Mouse (Mus musculus) lung, embryonic 16.5 days (tissue): ENCODE results near the gene Slc9a1. TPM values are rescaled to one million over a fixed set of nuclear protein-coding genes. Genes with fewer than 3 reads are reported as not detected.

Experiments
- ATAC-seq: fragments of 200-750 bp; cut with Nextera tagmentation; 2 replicates; pipeline ENCODE4 v1.8.0; 2017; ENCODE audit warnings: low read depth, mild to moderate bottlenecking, moderate library complexity
- H3K27ac ChIP-seq: fragments of 300-500 bp; sonication (generic); 2 replicates; pipeline ENCODE4 v1.5.1; 2014; ENCODE audit warnings: mild to moderate bottlenecking, control low read depth, low read length
- H3K27me3 ChIP-seq: fragments of 300-500 bp; sonication (generic); 2 replicates; pipeline ENCODE4 v1.6.1; 2014; ENCODE audit warnings: low read depth, low read length, mixed read lengths; ENCODE audit not compliant: control insufficient read depth, insufficient read depth
- H3K36me3 ChIP-seq: fragments of 300-500 bp; sonication (generic); 2 replicates; pipeline ENCODE4 v1.6.1; 2014; ENCODE audit warnings: low read length; ENCODE audit not compliant: control insufficient read depth, insufficient read depth
- H3K4me1 ChIP-seq: fragments of 300-500 bp; sonication (generic); replicated peaks from 2 replicates; pipeline ENCODE4 v1.6.1; 2014; ENCODE audit warnings: low read length, mixed read lengths; ENCODE audit not compliant: control insufficient read depth, insufficient read depth
- H3K4me2 ChIP-seq: fragments of 300-500 bp; sonication (generic); 2 replicates; pipeline ENCODE4 v1.6.1; 2014; ENCODE audit warnings: low read depth, low read length, control low read depth
- H3K4me3 ChIP-seq: fragments of 300-500 bp; sonication (generic); 2 replicates; pipeline ENCODE4 v1.5.1; 2014; ENCODE audit warnings: mild to moderate bottlenecking, low read length, control low read depth
- H3K9ac ChIP-seq: fragments of 300-500 bp; sonication (generic); 2 replicates; pipeline ENCODE4 v1.6.1; 2014; ENCODE audit warnings: low read length, control low read depth
- H3K9me3 ChIP-seq: fragments of 300-500 bp; sonication (generic); 2 replicates; pipeline ENCODE4 v1.6.1; 2016; ENCODE audit warnings: low read length; ENCODE audit not compliant: control insufficient read depth
- WGBS: fragments of 180-500 bp; shearing (Covaris S2); extraction: QIAGEN DNeasy Blood & Tissue Kit; methylation state at CpG from one replicate; pipeline ENCODE4 v1.1.7; 2014; 5-methylcytosine and 5-hydroxymethylcytosine counted together
- polyA plus RNA-seq: library from polyadenylated mRNA; unstranded; fragments of >200 nt; fragmentation: Nextera tagmentation; extraction: Ambion mirVana; gene quantifications from 2 replicates; pipeline ENCODE4 v1.2.1, GENCODE M21; 2015

Gene Slc9a1
- polyA plus RNA-seq, 1 experiment from 2014 or later, result 8.8 TPM

DNA sequence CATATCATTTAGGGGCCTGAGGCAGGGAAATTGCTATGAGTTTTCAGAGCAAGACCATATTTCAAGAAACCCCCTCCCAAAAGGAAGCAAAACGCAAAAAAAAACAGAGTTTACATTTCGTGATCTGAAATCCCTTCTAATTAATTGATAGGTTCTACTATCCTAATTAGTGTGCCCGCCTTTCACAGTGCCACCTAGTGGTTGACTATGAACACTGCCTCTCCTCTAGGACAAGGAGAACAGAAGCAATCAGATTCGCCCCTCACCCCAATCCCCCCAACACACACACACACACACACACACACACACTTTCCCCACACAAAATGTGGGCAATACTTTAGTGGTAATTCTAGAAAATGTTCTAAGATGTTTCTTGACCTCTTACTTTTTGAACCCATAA, 25.4 kb upstream of the Slc9a1 start:
- no peak for ATAC-seq
- 4% methylated on average over 4 of the region's 4 CpGs for WGBS

GRCm38 (mm10) chr4:133345702-133346101, 23.8 kb upstream of the Slc9a1 start:
- ATAC-seq, result no peak
- Histone ChIP-seq H3K9ac (no peak overlapping the region), H3K36me3 (no peaks in the 10 kb centered on the region), H3K4me2 (no peak overlapping the region), H3K27ac (no peak overlapping the region), H3K27me3 (peaks cover 2% of the 10 kb centered on the region; the same call in 1 of the 2 replicates), H3K9me3 (no peaks in the 10 kb centered on the region), H3K4me1 (no peaks in the 10 kb centered on the region), H3K4me3 (no peak overlapping the region)
- WGBS, result 78% methylated on average over 6 of the region's 6 CpGs

More for the DNA sequence above, 25.4 kb upstream of the Slc9a1 start:
- H3K9ac ChIP-seq, result no peak overlapping the region
- H3K4me3 ChIP-seq, result no peak overlapping the region
- peaks cover 2% of the 10 kb centered on the region; the same call in 1 of the 2 replicates for H3K4me1 ChIP-seq
- H3K9me3 ChIP-seq, result no peaks in the 10 kb centered on the region
- H3K4me2 ChIP-seq, result no peak overlapping the region
- H3K27me3 ChIP-seq, result peaks cover 2% of the 10 kb centered on the region; the same call in 1 of the 2 replicates
- H3K36me3 ChIP-seq, result no peaks in the 10 kb centered on the region
- no peak overlapping the region for H3K27ac ChIP-seq

DNA sequence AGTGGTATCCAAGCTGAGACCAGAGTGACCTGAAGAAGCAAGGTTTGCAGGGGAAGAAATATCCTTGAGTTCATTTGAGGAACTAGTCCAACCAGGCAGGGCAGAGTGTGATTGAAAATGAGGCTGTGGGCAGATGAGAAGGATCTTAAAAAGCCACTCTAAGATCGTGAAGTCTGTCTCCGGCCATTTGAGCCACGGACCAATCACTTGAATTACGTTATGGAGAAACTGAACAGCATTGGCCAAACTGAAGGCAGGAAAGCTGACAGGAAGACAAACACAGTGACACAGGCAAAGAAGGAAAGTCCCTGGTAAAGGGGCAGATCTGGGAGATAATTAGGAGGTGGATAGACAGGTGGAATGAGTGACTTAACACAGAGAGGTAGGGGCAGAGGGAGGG, 22.9 kb upstream of the Slc9a1 start:
- Histone ChIP-seq H3K36me3 (no peaks in the 10 kb centered on the region), H3K9me3 (no peaks in the 10 kb centered on the region), H3K4me2 (no peak overlapping the region), H3K9ac (no peak overlapping the region), H3K4me3 (no peak overlapping the region), H3K27me3 (peaks cover 2% of the 10 kb centered on the region; the same call in 1 of the 2 replicates), H3K4me1 (no peaks in the 10 kb centered on the region), H3K27ac (no peak overlapping the region)
- ATAC-seq, result no peak
- WGBS, result 44% methylated on average over 4 of the region's 4 CpGs

DNA sequence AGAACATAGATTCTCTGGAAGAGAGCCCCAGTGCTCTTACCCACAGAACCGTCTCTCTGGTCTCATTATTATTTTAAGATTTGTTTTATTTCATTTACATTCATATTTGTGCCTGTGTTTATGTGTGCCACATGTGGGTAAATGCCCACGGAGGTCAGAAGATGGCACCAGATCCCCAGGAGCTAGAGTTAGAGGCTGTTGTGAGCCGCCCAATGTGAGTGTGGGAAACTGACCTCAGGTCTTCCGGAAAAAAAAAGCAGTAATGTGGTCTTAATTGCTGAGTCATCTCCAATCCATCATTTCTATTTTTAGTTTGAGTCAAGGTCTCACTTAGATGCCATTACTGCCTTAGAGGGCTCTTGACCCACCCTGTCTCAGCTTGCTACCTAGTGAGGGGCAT, 21.9 kb upstream of the Slc9a1 start:
- H3K9ac ChIP-seq, result no peak overlapping the region
- no peaks in the 10 kb centered on the region for H3K4me1 ChIP-seq
- no peak overlapping the region for H3K27ac ChIP-seq
- H3K4me2 ChIP-seq, result no peak overlapping the region
- H3K4me3 ChIP-seq, result no peak overlapping the region
- no peaks in the 10 kb centered on the region for H3K9me3 ChIP-seq
- no peaks in the 10 kb centered on the region for H3K36me3 ChIP-seq
- no peak for ATAC-seq
- 60% methylated on average over 4 of the region's 4 CpGs for WGBS
- H3K27me3 ChIP-seq, result peaks cover 2% of the 10 kb centered on the region; the same call in 1 of the 2 replicates

DNA sequence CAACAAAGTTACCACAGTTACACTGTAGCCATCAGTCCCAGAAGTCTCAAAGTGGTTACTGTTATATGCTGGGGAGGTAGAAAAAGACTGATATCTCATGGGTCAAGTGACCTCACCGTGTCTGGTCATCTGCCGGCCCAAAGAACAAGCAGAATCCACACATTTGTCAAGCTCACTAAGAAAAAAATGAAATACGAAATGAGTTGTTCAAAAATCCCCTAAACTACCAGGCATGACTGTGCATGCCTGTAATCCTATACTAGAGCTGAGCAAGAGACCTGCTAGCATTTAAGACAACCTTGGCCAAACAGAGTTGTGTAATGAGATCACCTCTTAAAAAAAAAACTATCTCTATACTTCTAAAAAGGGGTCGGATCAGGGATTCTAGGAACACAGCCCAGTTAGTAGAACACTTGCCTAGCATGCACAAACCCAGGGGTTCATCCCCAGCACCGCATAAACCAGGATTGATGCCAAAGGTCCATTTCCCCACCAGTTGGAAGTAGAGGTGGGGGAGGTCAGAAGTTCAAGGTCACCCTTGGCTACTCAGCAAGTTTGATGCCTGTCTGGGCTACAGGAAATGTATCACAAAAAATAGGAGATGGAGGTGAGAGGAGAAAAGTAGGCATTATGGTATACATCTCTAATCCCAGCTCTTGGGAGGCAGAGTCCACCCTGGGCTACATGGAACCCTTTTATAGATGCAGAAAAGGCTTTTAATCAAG, 21.3 kb upstream of the Slc9a1 start:
- H3K4me3 ChIP-seq, result no peak overlapping the region
- 76% methylated on average over 5 of the region's 5 CpGs for WGBS
- H3K36me3 ChIP-seq, result no peaks in the 10 kb centered on the region
- no peak overlapping the region for H3K27ac ChIP-seq
- no peaks in the 10 kb centered on the region for H3K9me3 ChIP-seq
- no peak overlapping the region for H3K9ac ChIP-seq
- no peaks in the 10 kb centered on the region for H3K4me1 ChIP-seq
- H3K4me2 ChIP-seq, result no peak overlapping the region
- no peak for ATAC-seq
- peaks cover 2% of the 10 kb centered on the region; the same call in 1 of the 2 replicates for H3K27me3 ChIP-seq

GRCm38 (mm10) chr4:133352797-133353196, 16.7 kb upstream of the Slc9a1 start:
- Histone ChIP-seq H3K4me3 (no peak overlapping the region), H3K4me1 (no peaks in the 10 kb centered on the region), H3K36me3 (no peaks in the 10 kb centered on the region), H3K27ac (no peak overlapping the region), H3K9me3 (no peaks in the 10 kb centered on the region), H3K4me2 (no peak overlapping the region), H3K27me3 (no peaks in the 10 kb centered on the region), H3K9ac (no peak overlapping the region)
- 67% methylated on average over 10 of the region's 10 CpGs for WGBS
- no peak for ATAC-seq

GRCm38 (mm10) chr4:133353367-133354365, 15.8 kb upstream of the Slc9a1 start, which contains the start of gene Wdtc1:
Gene Wdtc1, minus strand, starts transcription at chr4:133353481.
- Histone ChIP-seq H3K4me3 (no peak within 1 kb of the TSS), H3K4me1 (no peaks in the 10 kb centered on the region), H3K27me3 (no peaks in the 10 kb centered on the region), H3K4me2 (no peak within 1 kb of the TSS), H3K27ac (no peak within 1 kb of the TSS), H3K36me3 (no peaks in the 10 kb centered on the region), H3K9ac (no peak within 1 kb of the TSS), H3K9me3 (no peaks in the 10 kb centered on the region)
- ATAC-seq, result no peak
- 84% methylated on average over 23 of the region's 23 CpGs for WGBS

GRCm38 (mm10) chr4:133354641-133355040, 14.9 kb upstream of the Slc9a1 start:
- H3K4me3 ChIP-seq, result no peak overlapping the region
- no peak for ATAC-seq
- H3K9me3 ChIP-seq, result no peaks in the 10 kb centered on the region
- no peaks in the 10 kb centered on the region for H3K4me1 ChIP-seq
- no peak overlapping the region for H3K4me2 ChIP-seq
- 88% methylated on average over 6 of the region's 6 CpGs for WGBS
- H3K27me3 ChIP-seq, result no peaks in the 10 kb centered on the region
- H3K9ac ChIP-seq, result no peak overlapping the region
- no peaks in the 10 kb centered on the region for H3K36me3 ChIP-seq
- H3K27ac ChIP-seq, result no peak overlapping the region
